Mouse (Mus musculus): ENCODE data around the gene Cables2. TPM values are rescaled to one million over a fixed set of nuclear protein-coding genes. Genes with fewer than 3 reads are reported as not detected.

The Cables2 gene
- polyA plus RNA-seq, 1 experiment from 2014 or later = 1.7 TPM

GRCm38 (mm10) chr2:180291566-180291965, 18.3 kb upstream of the Cables2 start:
- no peak overlapping the region for H3K9ac ChIP-seq (ENCODE audit: low read depth, low read length)
- H3K27ac ChIP-seq (ENCODE audit: low read length) = no peak overlapping the region
- H3K4me1 ChIP-seq (ENCODE audit: control insufficient read depth, low read depth, low read length) = no peaks in the 10 kb centered on the region
- WGBS (ENCODE audit: insufficient replicate concordance) = 38% methylated on average over 5 of the region's 5 CpGs
- H3K9me3 ChIP-seq (replicated peaks; ENCODE audit: control insufficient read depth, low read length) = no peaks in the 10 kb centered on the region
- H3K27me3 ChIP-seq (ENCODE audit: control insufficient read depth, insufficient read depth, low read depth, low read length) = no peaks in the 10 kb centered on the region
- H3K36me3 ChIP-seq (ENCODE audit: control insufficient read depth, insufficient read depth) = no peaks in the 10 kb centered on the region
- peak; percentile 51; the same call in 1 of the 2 replicates for ATAC-seq (ENCODE audit: low read depth)
- no peak overlapping the region for H3K4me2 ChIP-seq (ENCODE audit: low read depth, low read length)
- no peak overlapping the region for H3K4me3 ChIP-seq (ENCODE audit: low read depth, low read length)

- no peak overlapping the region for H3K27ac ChIP-seq (ENCODE audit: low read length)
- WGBS (ENCODE audit: insufficient replicate concordance) = 18% methylated on average over 6 of the region's 6 CpGs
- no peak for ATAC-seq (ENCODE audit: low read depth)
- H3K4me3 ChIP-seq (ENCODE audit: low read depth, low read length) = no peak overlapping the region
- no peaks in the 10 kb centered on the region for H3K4me1 ChIP-seq (ENCODE audit: control insufficient read depth, low read depth, low read length)
- no peaks in the 10 kb centered on the region for H3K27me3 ChIP-seq (ENCODE audit: control insufficient read depth, insufficient read depth, low read depth, low read length)
- no peak overlapping the region for H3K4me2 ChIP-seq (ENCODE audit: low read depth, low read length)
- H3K9me3 ChIP-seq (replicated peaks; ENCODE audit: control insufficient read depth, low read length) = no peaks in the 10 kb centered on the region
- no peak overlapping the region for H3K9ac ChIP-seq (ENCODE audit: low read depth, low read length)
- no peaks in the 10 kb centered on the region for H3K36me3 ChIP-seq (ENCODE audit: control insufficient read depth, insufficient read depth)
These were observed 17.2 kb upstream of the Cables2 start for GRCm38 (mm10) chr2:180290503-180290902.

GRCm38 (mm10) chr2:180289440-180290108, 16.3 kb upstream of the Cables2 start, which contains the start of gene Rbbp8nl:
Rbbp8nl (minus strand) TSS chr2:180289879.
- WGBS (ENCODE audit: insufficient replicate concordance) = 51% methylated on average over 16 of the region's 16 CpGs
- ATAC-seq (ENCODE audit: low read depth) = no peak
- no peaks in the 10 kb centered on the region for H3K36me3 ChIP-seq (ENCODE audit: control insufficient read depth, insufficient read depth)

GRCm38 (mm10) chr2:180288966-180289365, 15.7 kb upstream of the Cables2 start:
- Histone ChIP-seq H3K27ac (ENCODE audit: low read length) (no peak overlapping the region), H3K9me3 (replicated peaks; ENCODE audit: control insufficient read depth, low read length) (no peaks in the 10 kb centered on the region), H3K4me3 (ENCODE audit: low read depth, low read length) (no peak overlapping the region), H3K4me1 (ENCODE audit: control insufficient read depth, low read depth, low read length) (no peaks in the 10 kb centered on the region), H3K9ac (ENCODE audit: low read depth, low read length) (no peak overlapping the region), H3K4me2 (ENCODE audit: low read depth, low read length) (no peak overlapping the region), H3K36me3 (ENCODE audit: control insufficient read depth, insufficient read depth) (no peaks in the 10 kb centered on the region), H3K27me3 (ENCODE audit: control insufficient read depth, insufficient read depth, low read depth, low read length) (no peaks in the 10 kb centered on the region)
- 58% methylated on average over 11 of the region's 11 CpGs for WGBS (ENCODE audit: insufficient replicate concordance)
- ATAC-seq (ENCODE audit: low read depth) = no peak

More at GRCm38 (mm10) chr2:180289440-180290108, 16.3 kb upstream of the Cables2 start, which contains the start of gene Rbbp8nl:
- H3K4me1 ChIP-seq (ENCODE audit: control insufficient read depth, low read depth, low read length) = no peaks in the 10 kb centered on the region
- H3K9me3 ChIP-seq (replicated peaks; ENCODE audit: control insufficient read depth, low read length) = no peaks in the 10 kb centered on the region
- no peaks in the 10 kb centered on the region for H3K27me3 ChIP-seq (ENCODE audit: control insufficient read depth, insufficient read depth, low read depth, low read length)
- no peak within 1 kb of the TSS for H3K4me2 ChIP-seq (ENCODE audit: low read depth, low read length)
- no peak within 1 kb of the TSS for H3K9ac ChIP-seq (ENCODE audit: low read depth, low read length)
- H3K4me3 ChIP-seq (ENCODE audit: low read depth, low read length) = no peak within 1 kb of the TSS
- no peak within 1 kb of the TSS for H3K27ac ChIP-seq (ENCODE audit: low read length)

- Histone ChIP-seq H3K27me3 (ENCODE audit: control insufficient read depth, insufficient read depth, low read depth, low read length) (no peaks in the 10 kb centered on the region), H3K36me3 (ENCODE audit: control insufficient read depth, insufficient read depth) (no peaks in the 10 kb centered on the region), H3K27ac (ENCODE audit: low read length) (no peak overlapping the region), H3K4me1 (ENCODE audit: control insufficient read depth, low read depth, low read length) (peaks cover 17% of the 10 kb centered on the region), H3K9ac (ENCODE audit: low read depth, low read length) (no peak overlapping the region), H3K4me2 (ENCODE audit: low read depth, low read length) (no peak overlapping the region), H3K4me3 (ENCODE audit: low read depth, low read length) (no peak overlapping the region), H3K9me3 (replicated peaks; ENCODE audit: control insufficient read depth, low read length) (no peaks in the 10 kb centered on the region)
- 58% methylated on average over 8 of the region's 8 CpGs for WGBS (ENCODE audit: insufficient replicate concordance)
- ATAC-seq (ENCODE audit: low read depth) = no peak
These were observed 6.0 kb upstream of the Cables2 start for GRCm38 (mm10) chr2:180279321-180279720.

GRCm38 (mm10) chr2:180277773-180278320, 4.6 kb upstream of the Cables2 start:
- Histone ChIP-seq H3K4me3 (ENCODE audit: low read depth, low read length) (no peak overlapping the region), H3K27me3 (ENCODE audit: control insufficient read depth, insufficient read depth, low read depth, low read length) (no peaks in the 10 kb centered on the region), H3K9me3 (replicated peaks; ENCODE audit: control insufficient read depth, low read length) (no peaks in the 10 kb centered on the region), H3K4me2 (ENCODE audit: low read depth, low read length) (no peak overlapping the region), H3K9ac (ENCODE audit: low read depth, low read length) (no peak overlapping the region), H3K36me3 (ENCODE audit: control insufficient read depth, insufficient read depth) (no peaks in the 10 kb centered on the region), H3K27ac (ENCODE audit: low read length) (no peak overlapping the region), H3K4me1 (ENCODE audit: control insufficient read depth, low read depth, low read length) (peaks cover 22% of the 10 kb centered on the region)
- no peak for ATAC-seq (ENCODE audit: low read depth)
- 60% methylated on average over 8 of the region's 8 CpGs for WGBS (ENCODE audit: insufficient replicate concordance)

- no peak for ATAC-seq (ENCODE audit: low read depth)
- peak overlapping the region; percentile 9; the same call in 1 of the 2 replicates for H3K4me3 ChIP-seq (ENCODE audit: low read depth, low read length)
- H3K36me3 ChIP-seq (ENCODE audit: control insufficient read depth, insufficient read depth) = no peaks in the 10 kb centered on the region
- no peaks in the 10 kb centered on the region for H3K27me3 ChIP-seq (ENCODE audit: control insufficient read depth, insufficient read depth, low read depth, low read length)
- WGBS (ENCODE audit: insufficient replicate concordance) = 2% methylated on average over 8 of the region's 8 CpGs
- peaks cover 32% of the 10 kb centered on the region for H3K4me1 ChIP-seq (ENCODE audit: control insufficient read depth, low read depth, low read length)
- no peak overlapping the region for H3K27ac ChIP-seq (ENCODE audit: low read length)
- no peaks in the 10 kb centered on the region for H3K9me3 ChIP-seq (replicated peaks; ENCODE audit: control insufficient read depth, low read length)
- no peak overlapping the region for H3K9ac ChIP-seq (ENCODE audit: low read depth, low read length)
- H3K4me2 ChIP-seq (ENCODE audit: low read depth, low read length) = peak overlapping the region; percentile 38
These were observed 3.6 kb upstream of the Cables2 start for GRCm38 (mm10) chr2:180276851-180277259.

- peak overlapping the region; percentile 38 for H3K4me2 ChIP-seq (ENCODE audit: low read depth, low read length)
- H3K36me3 ChIP-seq (ENCODE audit: control insufficient read depth, insufficient read depth) = no peaks in the 10 kb centered on the region
- no peak overlapping the region for H3K9ac ChIP-seq (ENCODE audit: low read depth, low read length)
- no peak overlapping the region for H3K27ac ChIP-seq (ENCODE audit: low read length)
- no peaks in the 10 kb centered on the region for H3K27me3 ChIP-seq (ENCODE audit: control insufficient read depth, insufficient read depth, low read depth, low read length)
- ATAC-seq (ENCODE audit: low read depth) = no peak
- H3K4me3 ChIP-seq (ENCODE audit: low read depth, low read length) = peak overlapping the region; percentile 15; the same call in 1 of the 2 replicates
- H3K9me3 ChIP-seq (replicated peaks; ENCODE audit: control insufficient read depth, low read length) = no peaks in the 10 kb centered on the region
- H3K4me1 ChIP-seq (ENCODE audit: control insufficient read depth, low read depth, low read length) = peaks cover 35% of the 10 kb centered on the region
- WGBS (ENCODE audit: insufficient replicate concordance) = 17% methylated on average over 4 of the region's 4 CpGs
These were observed 3.1 kb upstream of the Cables2 start for GRCm38 (mm10) chr2:180276385-180276784.

- ATAC-seq (ENCODE audit: low read depth) = no peak
- Histone ChIP-seq H3K4me2 (ENCODE audit: low read depth, low read length) (peak overlapping the region; percentile 38), H3K4me1 (ENCODE audit: control insufficient read depth, low read depth, low read length) (peaks cover 37% of the 10 kb centered on the region), H3K27me3 (ENCODE audit: control insufficient read depth, insufficient read depth, low read depth, low read length) (no peaks in the 10 kb centered on the region), H3K27ac (ENCODE audit: low read length) (no peak overlapping the region), H3K4me3 (ENCODE audit: low read depth, low read length) (peak overlapping the region; percentile 15; the same call in 1 of the 2 replicates), H3K9ac (ENCODE audit: low read depth, low read length) (no peak overlapping the region), H3K36me3 (ENCODE audit: control insufficient read depth, insufficient read depth) (no peaks in the 10 kb centered on the region), H3K9me3 (replicated peaks; ENCODE audit: control insufficient read depth, low read length) (no peaks in the 10 kb centered on the region)
- under 1% methylated on average over 8 of the region's 8 CpGs for WGBS (ENCODE audit: insufficient replicate concordance)
These were observed 2.5 kb upstream of the Cables2 start for GRCm38 (mm10) chr2:180275836-180276235.
